Mouse (Mus musculus) monocyte, adult 2 months (primary cell): ENCODE data around the gene Rarres2.

ENCODE experiments used
- DNase-seq, 2 experiments: peaks; one replicate each; pipeline ENCODE4 v3.0.0; 2022; ENCODE audit warnings: low spot score in 2 of 2, low read depth in 1 of 2

Gene Rarres2

DNA sequence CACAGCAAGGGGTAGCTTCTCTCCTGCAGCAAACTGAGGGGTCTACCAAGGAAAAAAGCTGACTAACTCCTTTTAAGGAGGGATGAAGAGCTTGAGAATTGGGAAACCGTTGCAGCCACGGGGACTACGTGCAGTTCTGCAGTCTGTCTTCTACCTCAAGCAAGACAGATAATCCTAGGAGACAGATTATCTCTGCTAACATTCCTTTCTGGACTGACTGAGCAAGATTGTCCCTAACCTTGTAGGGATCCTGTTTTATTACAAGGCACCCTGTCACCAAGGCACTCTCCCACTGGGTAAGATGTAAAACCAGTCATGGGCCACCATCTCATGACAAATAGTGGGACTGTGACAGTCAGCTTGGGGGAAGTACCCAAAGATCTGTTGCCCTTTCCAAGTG lies 8.7 kb upstream of the Rarres2 start:
- DNase-seq = no peak

DNA sequence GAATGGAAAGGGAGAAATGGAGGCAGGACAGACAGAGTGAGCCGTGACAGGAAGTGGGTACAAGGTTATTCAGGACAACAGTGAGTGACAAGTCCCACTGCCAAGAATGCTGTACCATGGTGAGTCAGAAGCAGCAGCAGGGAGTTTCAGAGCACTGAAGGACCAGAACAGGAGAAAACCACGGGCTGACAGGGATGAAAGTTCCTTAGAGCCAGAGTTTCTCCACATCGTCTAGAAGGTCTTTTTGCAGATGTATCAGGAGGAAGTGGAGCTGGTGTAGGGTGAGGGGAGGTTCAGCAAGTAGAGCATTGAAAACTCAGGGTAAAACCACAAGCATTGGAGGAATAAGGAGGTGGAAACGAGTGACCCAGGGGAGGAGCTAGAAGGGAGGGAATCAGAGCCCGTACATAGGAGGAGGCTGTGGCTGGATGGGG lies 6.6 kb upstream of the Rarres2 start:
- no peak for DNase-seq

DNA sequence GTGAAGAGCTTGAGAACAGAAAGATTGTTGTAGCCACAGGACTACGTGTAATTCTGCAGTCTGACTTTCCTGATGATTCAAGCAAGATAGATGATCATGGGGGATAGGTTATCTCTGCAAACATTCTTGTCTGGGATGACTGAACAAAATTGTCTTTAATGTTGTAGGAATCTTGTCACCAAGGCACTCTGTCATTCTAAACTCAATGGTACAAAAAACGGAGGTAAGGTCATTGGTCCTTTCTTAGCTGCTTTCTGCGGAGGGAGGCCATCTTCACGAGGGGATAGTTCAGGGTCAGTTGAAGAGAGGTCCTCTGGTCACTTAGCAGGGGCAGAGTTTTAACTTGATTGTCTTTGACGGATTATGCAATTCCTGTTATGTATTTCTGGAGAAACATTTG lies 6.1 kb upstream of the Rarres2 start:
- DNase-seq = no peak

DNA sequence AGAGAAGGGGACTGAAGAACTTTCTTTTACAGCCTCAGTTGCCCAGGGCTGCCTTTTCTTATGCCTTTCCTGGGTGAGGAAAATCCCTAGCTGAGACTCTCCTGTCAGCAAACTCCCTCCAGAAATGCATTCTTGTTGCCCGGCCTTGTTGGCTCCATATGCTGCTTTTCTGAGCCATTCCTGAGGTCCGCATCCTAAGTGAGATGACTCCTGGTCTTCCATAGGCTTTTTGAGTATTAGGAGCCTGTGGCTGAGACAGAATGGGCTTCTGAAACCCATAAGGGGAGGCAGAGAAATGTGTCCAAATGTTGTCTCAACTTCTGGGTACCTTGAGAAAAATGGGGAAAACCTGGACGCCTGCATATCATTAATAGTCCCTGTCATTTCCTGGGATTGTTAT lies 1.4 kb upstream of the Rarres2 start:
- no peak for DNase-seq

DNA sequence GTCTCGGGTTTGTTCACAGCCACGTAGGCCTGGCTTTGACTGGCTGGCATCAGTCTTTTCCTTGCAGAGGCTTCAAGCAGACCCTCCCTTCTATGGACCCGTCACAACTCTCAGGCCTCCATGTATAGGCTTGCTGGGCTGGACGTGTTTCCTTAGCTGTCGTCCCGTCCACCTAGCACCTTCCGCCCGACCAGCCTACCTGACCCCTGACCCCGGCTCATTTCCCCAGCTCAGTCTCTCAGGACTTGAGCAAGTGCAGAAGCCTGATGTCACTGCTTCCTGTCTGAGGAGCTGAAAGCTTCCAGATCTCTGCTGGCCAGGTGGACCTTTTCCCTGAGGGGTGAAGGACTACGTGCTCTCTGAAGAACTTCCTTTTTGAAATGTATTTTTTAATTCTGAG lies 691 bp upstream of the Rarres2 start:
- no peak for DNase-seq

DNA sequence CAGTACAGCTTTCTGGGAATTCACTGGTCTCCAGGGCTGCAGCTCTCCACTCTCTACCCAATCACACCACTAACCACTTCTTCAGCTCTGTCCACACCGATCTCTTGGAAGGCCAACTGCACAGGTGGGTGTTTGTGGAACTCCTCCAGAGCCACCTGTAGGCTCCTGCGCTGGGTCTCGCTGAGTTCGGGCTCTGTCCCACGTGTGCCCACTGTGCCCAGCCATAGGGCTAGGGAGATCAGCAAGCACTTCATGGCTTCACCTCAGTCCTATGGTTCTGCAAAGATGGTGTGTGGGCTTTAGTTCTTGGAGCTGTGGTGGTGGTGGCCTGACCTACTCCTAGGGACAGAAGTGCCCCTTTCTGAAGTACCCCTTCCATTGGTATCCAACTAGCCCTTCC lies 575 bp downstream of the Rarres2 start:
- DNase-seq = no peak

DNA sequence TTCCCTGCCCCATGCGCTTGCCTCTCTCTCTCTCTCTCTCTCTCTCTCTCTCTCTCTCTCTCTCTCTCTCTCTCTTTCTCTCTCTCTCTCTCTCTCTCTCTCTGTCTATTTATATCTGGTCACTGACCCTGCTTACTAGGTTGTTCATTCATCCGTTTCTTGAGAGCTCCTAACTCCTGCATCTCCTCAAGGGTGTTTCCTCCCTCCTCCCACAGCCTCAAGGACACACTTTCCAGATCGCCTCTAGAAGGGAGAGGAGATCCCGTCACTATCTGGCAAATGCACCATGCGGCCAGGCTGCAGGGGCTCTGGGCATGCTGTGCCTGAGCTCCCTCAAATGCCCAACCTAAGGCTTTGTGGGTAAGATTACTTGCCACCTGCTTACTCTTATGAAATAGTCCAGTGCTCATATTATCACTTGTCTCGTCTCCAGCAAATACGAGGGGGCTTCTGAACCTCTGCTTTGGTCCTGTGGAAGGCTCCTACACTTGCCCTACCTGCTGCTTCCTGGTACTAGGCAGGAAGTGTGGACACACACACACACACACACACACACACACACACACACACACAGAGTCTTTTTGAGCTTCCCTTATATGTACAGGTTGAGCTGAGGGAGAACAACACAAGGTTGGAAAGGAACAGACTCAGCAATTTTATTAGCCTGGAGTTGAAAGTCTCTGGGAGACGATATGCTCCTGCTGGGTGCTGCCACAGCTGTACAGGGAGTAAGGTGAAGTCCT lies 3.4 kb downstream of the Rarres2 start:
- DNase-seq = no peak

DNA sequence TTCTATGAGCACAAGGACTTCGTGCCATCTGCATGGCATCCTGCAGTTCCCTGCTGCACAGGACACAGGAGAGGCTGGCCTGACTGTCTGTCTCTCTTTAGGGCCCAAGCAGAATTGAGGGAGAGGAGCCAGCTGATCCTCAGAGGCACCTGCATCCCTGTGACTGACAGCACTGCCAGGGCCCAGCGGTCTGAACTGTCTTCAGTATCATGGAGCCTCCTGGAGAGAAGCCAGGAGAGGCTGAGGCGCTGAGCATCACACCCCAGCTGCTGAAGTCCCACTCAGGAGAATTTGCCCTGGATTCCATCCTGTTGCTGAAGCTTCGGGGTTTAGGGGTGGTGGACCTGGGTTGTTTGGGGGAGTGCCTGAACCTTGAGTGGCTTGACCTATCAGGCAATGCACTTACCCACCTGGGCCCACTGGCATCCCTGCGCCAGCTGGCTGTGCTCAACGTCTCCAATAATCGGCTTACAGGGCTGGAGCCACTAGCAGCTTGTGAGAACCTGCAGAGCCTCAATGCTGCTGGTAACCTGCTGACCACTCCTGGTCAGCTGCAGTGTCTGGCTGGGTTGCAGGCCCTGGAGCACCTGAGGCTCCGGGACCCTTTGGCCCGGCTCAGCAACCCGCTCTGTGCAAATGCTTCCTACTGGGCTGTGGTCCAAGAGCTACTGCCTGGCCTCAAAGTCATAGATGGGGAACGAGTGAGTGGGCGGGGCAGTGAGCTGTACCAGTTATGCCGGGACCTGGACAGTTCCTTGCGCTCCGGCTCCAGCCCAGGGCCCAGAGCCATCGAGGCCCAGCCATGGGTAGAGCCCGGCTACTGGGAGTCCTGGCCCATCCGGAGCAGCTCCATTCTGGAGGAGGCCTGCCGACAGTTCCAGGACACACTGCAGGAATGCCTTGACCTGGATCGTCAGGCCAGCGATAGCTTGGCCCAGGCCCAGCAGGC lies 4.3 kb downstream of the Rarres2 start:
- no peak for DNase-seq

DNA sequence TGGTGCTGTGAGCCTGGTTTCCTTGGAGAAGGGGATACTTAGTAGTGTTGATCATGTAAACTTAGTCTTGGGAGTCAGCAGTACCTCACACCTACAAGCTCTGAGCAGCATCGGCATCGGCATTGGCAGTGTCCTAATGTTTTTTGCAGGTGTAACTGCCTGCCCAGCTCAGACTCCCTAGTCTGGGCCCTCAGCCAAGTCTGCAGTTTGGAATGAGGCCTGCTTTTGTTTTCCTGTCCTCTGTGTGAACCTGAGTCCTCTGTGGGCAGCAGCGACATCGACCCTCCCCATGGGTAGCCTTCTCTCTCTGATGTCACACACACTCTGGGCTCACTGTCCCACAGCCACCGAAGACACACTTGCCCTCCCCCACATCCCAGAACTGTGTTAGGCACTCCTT lies 6.3 kb downstream of the Rarres2 start:
- no peak for DNase-seq

DNA sequence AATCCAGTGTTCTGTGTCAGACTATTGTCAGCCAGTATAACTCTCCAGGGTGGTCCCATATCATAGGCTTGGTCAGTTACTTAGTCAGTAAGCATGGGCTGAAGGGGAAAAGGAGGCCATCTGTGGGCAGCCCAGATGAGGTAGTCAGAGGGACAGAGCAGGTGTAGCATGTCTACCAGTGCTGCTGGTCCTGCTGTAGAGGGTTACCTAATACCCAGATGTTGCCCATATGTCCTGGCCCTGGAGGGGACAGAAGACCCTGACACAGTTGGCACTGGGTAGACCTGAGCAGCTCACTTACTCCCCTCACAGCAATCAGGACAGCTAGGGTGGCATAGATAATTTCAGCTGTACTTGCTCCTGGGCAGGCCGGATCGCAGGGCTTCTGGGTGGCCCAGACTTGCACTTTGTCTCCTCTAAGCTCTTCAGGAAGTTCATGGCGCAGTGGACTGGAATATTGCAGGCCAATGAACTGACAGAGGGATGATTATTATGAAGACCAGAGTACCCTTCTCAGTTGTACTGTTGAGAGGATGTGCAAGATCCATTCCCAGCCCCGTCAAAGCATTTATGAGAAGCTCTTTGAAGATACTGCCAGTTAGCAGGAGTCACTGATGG lies 6.8 kb downstream of the Rarres2 start:
- no peak for DNase-seq

DNA sequence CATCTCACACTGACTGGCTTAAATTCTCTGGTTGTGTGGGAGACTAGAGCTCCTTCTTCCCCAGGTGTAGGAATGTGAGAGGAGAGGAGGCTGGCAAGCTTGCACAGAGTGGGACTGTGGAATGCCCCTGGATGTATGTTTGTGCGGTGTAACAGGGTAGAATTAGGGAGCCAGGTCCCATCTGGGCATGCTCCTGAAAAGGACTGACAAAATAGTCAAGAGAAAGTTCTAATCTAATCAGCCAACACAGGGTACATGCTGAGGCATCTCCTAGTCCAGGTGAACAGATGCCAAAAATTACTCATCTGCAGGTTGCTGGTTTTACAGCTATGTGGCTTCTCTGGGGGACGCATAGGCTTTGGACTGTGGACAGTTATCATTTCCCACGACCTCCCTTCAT lies 16.6 kb downstream of the Rarres2 start:
- DNase-seq = no peak

DNA sequence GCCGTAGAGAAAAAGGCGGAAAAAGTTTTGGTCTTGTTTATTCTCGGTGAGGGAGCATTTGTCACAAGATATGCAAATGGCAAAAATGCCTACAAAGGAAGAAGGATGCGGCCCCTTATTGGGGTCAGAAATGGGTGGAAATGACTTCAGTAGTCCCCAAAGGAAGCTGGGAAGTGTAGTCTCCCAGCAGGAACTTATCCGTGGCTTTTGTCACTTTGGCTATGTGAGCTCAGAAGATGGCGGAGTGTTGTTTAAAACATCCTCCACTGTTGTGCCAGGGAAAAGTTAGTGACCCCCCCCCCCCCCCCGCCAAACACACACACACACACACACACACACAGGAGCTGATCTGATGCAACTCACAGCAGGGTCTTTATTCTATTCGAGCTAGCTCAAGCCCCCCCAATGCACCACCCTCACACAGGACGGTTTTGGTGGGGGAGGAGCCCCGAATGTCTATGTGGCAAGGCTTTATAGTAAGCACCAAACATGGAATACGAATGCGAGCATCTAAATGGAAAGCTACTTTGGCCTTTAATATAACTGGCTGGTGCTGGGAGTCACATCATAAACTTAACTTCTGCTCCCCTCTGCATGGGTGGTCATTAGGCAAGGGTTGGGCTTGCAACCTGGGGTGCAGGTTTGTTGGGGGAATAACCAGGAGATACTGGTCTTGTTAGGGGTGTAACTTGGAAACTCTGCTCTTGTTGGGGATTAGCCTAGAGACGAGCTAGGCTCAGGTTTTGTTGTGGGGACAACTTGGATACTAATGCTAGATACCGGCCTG lies 17.3 kb downstream of the Rarres2 start:
- peak in 1 of 2 experiments; percentile 28 for DNase-seq

DNA sequence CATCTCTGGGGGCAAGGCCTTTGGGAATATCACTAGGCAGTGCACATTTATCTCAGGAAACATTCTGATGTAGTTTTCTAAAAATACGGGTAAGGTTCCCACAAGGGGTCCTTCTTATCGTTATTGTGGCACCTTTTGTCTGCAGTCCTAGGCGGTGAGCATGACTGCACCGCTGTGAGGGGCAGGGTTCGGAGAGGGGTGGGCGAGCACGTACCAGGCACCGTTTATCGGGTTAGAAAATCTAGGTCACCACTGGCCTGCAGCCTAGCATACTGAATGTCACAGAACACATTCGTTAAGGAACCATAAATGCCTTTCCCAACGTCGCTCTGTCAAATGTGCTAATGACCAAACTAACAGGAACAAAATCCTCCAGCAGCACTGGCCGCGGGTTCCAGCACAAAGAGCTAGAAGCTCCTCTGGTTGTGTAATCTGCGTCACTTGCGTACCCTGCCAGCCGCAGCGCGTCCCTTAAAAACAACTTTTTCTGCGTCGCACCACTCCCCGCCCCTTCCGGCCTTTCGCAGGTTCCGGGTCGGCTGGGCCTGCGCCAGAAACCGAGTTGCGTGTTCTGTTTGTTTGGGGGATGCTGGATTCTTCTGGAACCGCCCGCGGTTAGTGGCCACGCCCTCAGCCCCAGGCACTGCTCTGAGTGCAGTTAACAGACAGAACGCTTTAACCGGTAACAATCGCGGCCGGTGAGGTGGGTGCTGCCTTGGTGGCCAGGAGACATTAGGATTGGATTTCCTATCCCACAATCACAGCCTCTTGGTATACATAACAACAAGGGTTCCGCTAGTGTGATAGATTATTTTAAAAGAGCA lies 18.1 kb downstream of the Rarres2 start, which contains the start of gene Lrrc61:
Lrrc61 (plus strand) TSS at position 517 of the 824 bp plus-strand sequence.
- peak; percentile 89 to 94 for DNase-seq

DNA sequence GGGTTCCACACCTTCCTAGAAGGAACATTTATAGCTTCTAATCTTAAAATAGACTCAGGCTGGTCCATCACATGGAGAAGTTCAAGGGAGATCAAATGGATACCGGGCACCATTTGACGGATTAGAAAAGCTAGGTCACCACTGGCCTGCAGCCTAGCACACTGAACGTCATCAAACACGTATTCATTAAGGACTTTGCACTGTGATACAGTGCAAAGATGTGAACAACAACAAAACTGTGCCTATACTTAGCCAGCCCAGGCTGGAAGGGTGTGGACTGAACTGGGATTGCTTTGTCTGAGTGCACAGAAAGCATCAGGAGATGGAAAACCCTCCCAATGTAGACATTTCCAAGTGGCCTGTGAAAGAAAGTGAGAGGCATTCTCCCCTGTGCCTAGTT lies 18.8 kb downstream of the Rarres2 start:
- no peak for DNase-seq

DNA sequence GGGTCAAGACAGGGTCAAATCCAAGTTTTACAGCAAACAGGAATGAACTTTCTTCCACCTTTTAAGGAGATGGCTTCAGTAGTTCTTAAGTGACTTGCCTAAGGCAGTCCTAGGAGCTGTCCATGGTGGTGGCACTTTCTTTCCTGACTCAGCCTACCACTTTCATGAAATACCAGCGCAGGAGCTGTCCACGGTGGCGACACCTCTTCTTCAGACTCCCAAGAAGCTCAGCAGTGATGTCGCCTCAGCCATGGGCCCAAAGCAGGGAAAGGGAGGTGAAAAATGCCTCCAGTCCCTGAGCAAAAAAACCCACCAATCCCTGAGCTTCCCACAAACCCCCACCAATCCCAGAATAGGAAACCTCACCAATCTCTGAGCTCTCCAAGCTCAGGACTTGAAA lies 19.7 kb downstream of the Rarres2 start:
- DNase-seq = no peak

DNA sequence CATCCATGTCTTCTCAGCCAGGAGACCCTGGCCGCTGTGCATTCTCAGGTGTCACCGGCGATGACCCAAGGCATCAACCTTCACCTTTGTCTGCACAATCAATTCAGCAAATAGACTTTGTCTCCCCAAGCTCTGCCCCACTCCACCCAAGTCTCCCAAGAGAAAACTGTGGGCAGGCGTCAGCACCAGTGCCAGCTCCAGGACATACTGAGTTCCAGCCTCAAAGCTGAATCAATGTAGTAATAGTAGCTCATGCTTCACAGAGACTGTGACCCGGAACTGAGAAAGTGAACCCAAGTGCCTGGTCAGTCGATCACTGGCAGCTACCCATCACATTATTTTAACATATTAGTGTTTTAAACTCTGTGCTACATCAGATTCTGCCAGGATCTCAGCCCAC lies 24.3 kb downstream of the Rarres2 start:
- DNase-seq = no peak

DNA sequence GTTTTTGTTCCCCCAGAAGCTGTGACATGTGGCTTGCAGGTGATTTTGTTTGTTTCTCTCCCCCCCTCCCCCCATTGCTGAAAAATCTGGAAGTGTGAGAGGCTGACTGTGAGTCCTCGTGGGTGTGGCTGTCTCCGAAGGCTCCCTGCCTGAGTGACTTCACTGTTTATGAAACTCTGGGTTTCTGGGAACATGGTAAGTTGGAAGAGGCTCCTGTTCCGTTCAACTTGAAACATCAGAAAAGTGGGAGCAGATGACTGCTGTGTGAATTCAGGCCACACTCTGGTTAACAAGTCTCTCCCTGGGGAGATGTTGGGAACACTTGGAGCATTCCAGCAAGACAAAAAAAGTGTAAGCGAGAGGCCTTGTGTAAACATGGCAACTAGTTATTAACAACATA lies 25.7 kb downstream of the Rarres2 start:
- DNase-seq = no peak

DNA sequence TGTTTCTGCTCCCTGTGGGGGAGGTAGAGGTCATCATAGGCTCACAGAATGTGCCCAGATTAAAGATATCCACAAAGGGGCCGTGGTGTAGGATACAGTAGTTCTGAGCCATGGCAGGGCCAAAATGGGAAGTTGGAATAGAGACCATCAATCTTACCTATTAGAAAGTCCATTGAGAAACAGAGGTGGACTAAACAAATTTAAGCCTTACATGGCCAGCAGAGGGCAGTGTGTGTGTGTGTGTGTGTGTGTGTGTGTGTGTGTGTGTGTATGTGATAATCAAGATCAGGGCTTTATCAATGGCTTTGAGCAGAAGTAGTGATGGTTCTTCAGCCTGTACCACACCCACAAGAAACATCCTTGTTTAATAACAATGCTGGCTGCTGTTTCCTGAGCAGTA lies 26.3 kb downstream of the Rarres2 start:
- no peak for DNase-seq

DNA sequence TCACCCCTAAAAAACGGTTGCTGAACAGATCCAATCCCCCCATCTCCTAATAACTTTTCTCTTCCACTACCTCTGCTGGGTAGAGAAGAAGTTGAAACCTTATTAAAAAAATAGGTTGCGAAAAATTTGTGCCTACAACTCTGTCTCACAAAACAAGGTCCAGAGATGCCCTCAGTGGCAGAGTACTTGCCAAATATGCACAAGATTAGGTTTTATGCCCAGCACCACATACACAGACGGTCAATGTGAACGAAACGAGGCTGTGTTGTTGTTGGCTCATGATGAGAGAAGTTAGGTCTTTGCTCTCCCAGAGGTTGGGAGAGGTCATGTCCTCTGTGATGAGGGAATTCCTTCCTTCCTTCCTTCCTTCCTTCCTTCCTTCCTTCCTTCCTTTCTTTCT lies 27.3 kb downstream of the Rarres2 start:
- no peak for DNase-seq

DNA sequence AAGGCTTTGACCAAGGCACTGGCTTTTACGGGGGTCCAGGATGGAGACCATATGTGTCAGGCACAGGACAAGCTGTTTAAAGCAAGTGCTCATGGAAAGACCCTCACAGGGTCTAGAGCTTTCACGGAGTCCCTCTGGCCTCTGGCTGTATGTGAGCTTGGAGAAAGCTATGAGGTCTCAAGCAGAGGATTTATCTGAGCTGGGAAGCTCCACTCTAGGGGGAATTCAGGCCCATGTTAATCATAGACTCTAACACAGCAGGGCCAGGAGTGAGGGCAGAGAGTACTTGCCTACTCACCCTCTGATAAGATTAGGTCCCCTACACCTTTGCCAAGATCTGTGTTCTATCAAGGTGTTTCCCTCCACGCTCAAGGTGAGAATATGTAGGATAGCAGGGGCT lies 30.0 kb downstream of the Rarres2 start:
- DNase-seq = no peak
